Mouse (Mus musculus) ES-Bruce4 (cell line): ENCODE data around the gene Cul3.

Source experiments
- CTCF ChIP-seq: IDR thresholded peaks from one replicate; pipeline ENCODE4 v1.8.1; 2011; ENCODE audit warnings: low read depth, low read length
- EP300 ChIP-seq: IDR thresholded peaks from 2 replicates; pipeline ENCODE4 v1.6.1; 2011; ENCODE audit warnings: low read depth, low read length; ENCODE audit not compliant: insufficient read depth
- POLR2A ChIP-seq: IDR thresholded peaks from one replicate; pipeline ENCODE4 v1.8.1; 2011; ENCODE audit warnings: low read length; ENCODE audit not compliant: insufficient read depth

DNA sequence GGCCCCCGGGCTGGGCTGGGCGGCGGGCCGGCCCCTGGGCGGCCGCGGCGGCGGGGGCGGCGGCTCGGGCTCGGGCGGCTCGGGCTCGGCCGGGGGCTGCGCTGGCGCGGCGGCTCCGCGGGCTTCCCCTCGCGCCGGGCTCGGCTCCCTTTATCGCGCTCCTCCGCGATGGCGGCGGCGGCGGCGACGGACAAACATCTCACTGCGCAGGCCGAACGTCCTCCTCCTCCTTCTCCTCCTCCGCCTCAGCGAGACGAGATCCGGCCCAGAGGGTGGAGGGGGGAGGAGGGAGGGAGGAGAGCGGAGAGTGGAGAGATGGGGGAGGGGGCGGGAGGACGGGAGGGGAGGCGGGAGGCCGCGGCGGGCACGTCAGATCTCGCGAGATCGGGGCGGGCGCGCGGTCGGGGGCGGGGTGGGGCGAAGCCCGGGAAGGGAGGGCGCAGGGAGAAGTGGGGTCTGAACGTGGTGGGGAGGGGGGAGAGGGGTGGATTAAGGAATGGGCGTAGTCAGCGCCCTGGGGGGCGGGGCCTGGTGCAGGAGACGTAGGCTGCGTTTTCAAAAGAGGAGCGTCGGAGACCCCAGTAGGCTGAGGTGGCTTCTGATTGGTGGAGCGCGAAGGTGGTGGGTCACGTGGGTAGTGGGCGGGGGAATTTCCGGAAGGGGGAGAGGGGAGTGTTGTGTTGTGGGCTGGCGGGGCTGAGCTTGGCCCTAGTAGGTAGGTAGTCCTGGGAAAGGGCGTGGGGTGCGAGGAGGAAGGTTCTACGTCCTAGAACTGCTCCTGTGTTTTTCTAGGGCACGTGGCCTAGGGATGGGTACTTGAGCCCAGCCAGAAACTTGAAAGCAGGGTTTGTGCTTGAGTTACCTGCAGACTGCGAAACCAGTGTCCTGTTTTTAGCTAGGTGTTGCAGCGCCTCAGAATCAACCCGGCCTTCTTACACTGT, at the start of gene Cul3:
- TF ChIP-seq POLR2A (peak; percentile 96), CTCF (no peak), EP300 (peak; percentile 61; the same call in 1 of the 2 replicates)
